Mouse (Mus musculus) forebrain, embryonic 14.5 days (tissue): ENCODE measurements around the gene Atxn7l1. TPM values are rescaled to one million over a fixed set of nuclear protein-coding genes. Genes with fewer than 3 reads are reported as not detected.

Source experiments
- ATAC-seq: fragments of 200-750 bp; cut with Nextera tagmentation; 2 replicates; pipeline ENCODE4 v1.8.0; 2017; ENCODE audit warnings: mild to moderate bottlenecking, moderate library complexity
- DNase-seq: peaks from one replicate; pipeline ENCODE4 v3.0.0-alpha.2; 2015; ENCODE audit warnings: low spot score
- H3K27ac ChIP-seq: fragments of 300-500 bp; sonication (generic); 2 replicates; pipeline ENCODE4 v1.5.1; 2014; ENCODE audit warnings: low read depth, mild to moderate bottlenecking, control low read depth, low read length, moderate library complexity
- H3K27me3 ChIP-seq: fragments of 300-500 bp; sonication (generic); replicated peaks from 2 replicates; pipeline ENCODE4 v1.6.1; 2014; ENCODE audit warnings: low read length, control low read depth, mixed read lengths; ENCODE audit not compliant: control insufficient read depth, insufficient read depth
- H3K36me3 ChIP-seq: fragments of 300-500 bp; sonication (generic); 2 replicates; pipeline ENCODE4 v1.6.1; 2014; ENCODE audit warnings: low read length, control low read depth; ENCODE audit not compliant: control insufficient read depth, insufficient read depth
- H3K4me1 ChIP-seq: fragments of 300-500 bp; sonication (generic); 2 replicates; pipeline ENCODE4 v1.6.1; 2014; ENCODE audit warnings: antibody characterized with exemption, low read length, control low read depth; ENCODE audit not compliant: control insufficient read depth, insufficient read depth
- H3K4me2 ChIP-seq: fragments of 300-500 bp; sonication (generic); 2 replicates; pipeline ENCODE4 v1.6.1; 2014; ENCODE audit warnings: mild to moderate bottlenecking, control low read depth, low read length
- H3K4me3 ChIP-seq: fragments of 300-500 bp; sonication (generic); 2 replicates; pipeline ENCODE4 v1.5.1; 2014; ENCODE audit warnings: low read depth, low read length, control low read depth
- H3K9ac ChIP-seq: fragments of 300-500 bp; sonication (generic); 2 replicates; pipeline ENCODE4 v1.6.1; 2014; ENCODE audit warnings: mild to moderate bottlenecking, low read length, control low read depth, moderate library complexity
- H3K9me3 ChIP-seq: fragments of 300-500 bp; sonication (generic); replicated peaks from 2 replicates; pipeline ENCODE4 v1.6.1; 2016; ENCODE audit warnings: low read length, control low read depth, mixed read lengths; ENCODE audit not compliant: control insufficient read depth
- WGBS: fragments of 180-500 bp; shearing (Covaris S2); extraction: QIAGEN DNeasy Blood & Tissue Kit; methylation state at CpG from one replicate; pipeline ENCODE4 v1.1.7; 2014; 5-methylcytosine and 5-hydroxymethylcytosine counted together
- polyA plus RNA-seq: library from polyadenylated mRNA; unstranded; fragments of >200 nt; fragmentation: Nextera tagmentation; extraction: Ambion mirVana; gene quantifications from 2 replicates; pipeline ENCODE4 v1.2.1, GENCODE M21; 2014

The Atxn7l1 gene
- polyA plus RNA-seq, 1 experiment from 2014 or later, result 18.1 TPM

GRCm38 (mm10) chr12:33125594-33126227, 21.8 kb upstream of the Atxn7l1 start:
- Histone ChIP-seq H3K4me1 (peaks cover 12% of the 10 kb centered on the region; the same call in 1 of the 2 replicates), H3K27me3 (no peaks in the 10 kb centered on the region), H3K9me3 (no peaks in the 10 kb centered on the region), H3K27ac (no peak overlapping the region), H3K36me3 (no peaks in the 10 kb centered on the region), H3K9ac (no peak overlapping the region), H3K4me2 (no peak overlapping the region), H3K4me3 (no peak overlapping the region)
- ATAC-seq, result no peak
- DNase-seq, result peak; percentile 46
- WGBS, result 79% methylated on average over 9 of the region's 9 CpGs

GRCm38 (mm10) chr12:33126243-33126642, 21.2 kb upstream of the Atxn7l1 start:
- no peaks in the 10 kb centered on the region for H3K27me3 ChIP-seq
- H3K4me1 ChIP-seq, result peaks cover 12% of the 10 kb centered on the region; the same call in 1 of the 2 replicates
- H3K9me3 ChIP-seq, result no peaks in the 10 kb centered on the region
- DNase-seq, result no peak
- H3K4me2 ChIP-seq, result no peak overlapping the region
- no peak overlapping the region for H3K9ac ChIP-seq
- ATAC-seq, result no peak
- H3K4me3 ChIP-seq, result no peak overlapping the region
- no peak overlapping the region for H3K27ac ChIP-seq
- H3K36me3 ChIP-seq, result no peaks in the 10 kb centered on the region

- Histone ChIP-seq H3K9me3 (no peaks in the 10 kb centered on the region), H3K27ac (no peak overlapping the region), H3K9ac (no peak overlapping the region), H3K27me3 (no peaks in the 10 kb centered on the region), H3K4me3 (no peak overlapping the region), H3K4me1 (peaks cover 12% of the 10 kb centered on the region; the same call in 1 of the 2 replicates), H3K36me3 (no peaks in the 10 kb centered on the region), H3K4me2 (no peak overlapping the region)
- DNase-seq, result no peak
- 86% methylated on average over 2 of the region's 2 CpGs for WGBS
- ATAC-seq, result no peak
Measured at GRCm38 (mm10) chr12:33128121-33128520, 19.4 kb upstream of the Atxn7l1 start.

GRCm38 (mm10) chr12:33128702-33129101, 18.8 kb upstream of the Atxn7l1 start:
- no peak overlapping the region for H3K27ac ChIP-seq
- DNase-seq (peak; percentile 31), ATAC-seq (peak; percentile 47)
- no peaks in the 10 kb centered on the region for H3K9me3 ChIP-seq
- peaks cover 12% of the 10 kb centered on the region; the same call in 1 of the 2 replicates for H3K4me1 ChIP-seq
- H3K4me3 ChIP-seq, result no peak overlapping the region
- 21% methylated on average over 7 of the region's 7 CpGs for WGBS
- no peaks in the 10 kb centered on the region for H3K36me3 ChIP-seq
- no peaks in the 10 kb centered on the region for H3K27me3 ChIP-seq
- no peak overlapping the region for H3K9ac ChIP-seq
- H3K4me2 ChIP-seq, result no peak overlapping the region

GRCm38 (mm10) chr12:33129410-33129809, 18.1 kb upstream of the Atxn7l1 start:
- H3K36me3 ChIP-seq, result no peaks in the 10 kb centered on the region
- ATAC-seq (peak; percentile 22; the same call in 1 of the 2 replicates), DNase-seq (peak; percentile 55)
- H3K9me3 ChIP-seq, result no peaks in the 10 kb centered on the region
- H3K4me2 ChIP-seq, result no peak overlapping the region
- H3K4me3 ChIP-seq, result no peak overlapping the region
- H3K27me3 ChIP-seq, result no peaks in the 10 kb centered on the region
- H3K4me1 ChIP-seq, result peaks cover 12% of the 10 kb centered on the region; the same call in 1 of the 2 replicates
- H3K27ac ChIP-seq, result no peak overlapping the region
- H3K9ac ChIP-seq, result no peak overlapping the region
- 7% methylated on average over 4 of the region's 4 CpGs for WGBS

GRCm38 (mm10) chr12:33130401-33130800, 17.1 kb upstream of the Atxn7l1 start:
- DNase-seq (peak; percentile 85), ATAC-seq (peak; percentile 47; the same call in 1 of the 2 replicates)
- Histone ChIP-seq H3K9me3 (no peaks in the 10 kb centered on the region), H3K27me3 (no peaks in the 10 kb centered on the region), H3K4me1 (peaks cover 12% of the 10 kb centered on the region; the same call in 1 of the 2 replicates), H3K9ac (no peak overlapping the region), H3K27ac (peak overlapping the region; percentile 58; the same call in 1 of the 2 replicates), H3K36me3 (no peaks in the 10 kb centered on the region), H3K4me3 (no peak overlapping the region), H3K4me2 (no peak overlapping the region)
- WGBS, result 25% methylated on average over 8 of the region's 8 CpGs

- H3K27ac ChIP-seq, result no peak overlapping the region
- DNase-seq (no peak), ATAC-seq (no peak)
- H3K4me2 ChIP-seq, result no peak overlapping the region
- H3K36me3 ChIP-seq, result no peaks in the 10 kb centered on the region
- H3K9ac ChIP-seq, result no peak overlapping the region
- H3K27me3 ChIP-seq, result no peaks in the 10 kb centered on the region
- peaks cover 12% of the 10 kb centered on the region; the same call in 1 of the 2 replicates for H3K4me1 ChIP-seq
- 75% methylated on average over 7 of the region's 7 CpGs for WGBS
- no peak overlapping the region for H3K4me3 ChIP-seq
- no peaks in the 10 kb centered on the region for H3K9me3 ChIP-seq
Measured at GRCm38 (mm10) chr12:33131796-33132195, 15.7 kb upstream of the Atxn7l1 start.

- Histone ChIP-seq H3K27me3 (no peaks in the 10 kb centered on the region), H3K4me1 (no peaks in the 10 kb centered on the region; the same call in 1 of the 2 replicates), H3K9ac (no peak overlapping the region), H3K9me3 (no peaks in the 10 kb centered on the region), H3K4me2 (no peak overlapping the region), H3K36me3 (no peaks in the 10 kb centered on the region), H3K4me3 (no peak overlapping the region), H3K27ac (no peak overlapping the region)
- DNase-seq (no peak), ATAC-seq (no peak)
- 100% methylated on average over 1 of the region's 1 CpGs for WGBS
Measured at GRCm38 (mm10) chr12:33137857-33138256, 9.6 kb upstream of the Atxn7l1 start.

- no peak for ATAC-seq
- no peak overlapping the region for H3K27ac ChIP-seq
- 92% methylated on average over 3 of the region's 3 CpGs for WGBS
Measured at GRCm38 (mm10) chr12:33139083-33139482, 8.4 kb upstream of the Atxn7l1 start.

More at GRCm38 (mm10) chr12:33139083-33139482, 8.4 kb upstream of the Atxn7l1 start:
- Histone ChIP-seq H3K4me3 (no peak overlapping the region), H3K4me1 (no peaks in the 10 kb centered on the region; the same call in 1 of the 2 replicates), H3K27me3 (no peaks in the 10 kb centered on the region), H3K9me3 (no peaks in the 10 kb centered on the region), H3K9ac (no peak overlapping the region), H3K4me2 (no peak overlapping the region), H3K36me3 (no peaks in the 10 kb centered on the region)
- no peak for DNase-seq
